Mouse (Mus musculus): ENCODE results near the gene Ssna1. TPM values are rescaled to one million over a fixed set of nuclear protein-coding genes. Genes with fewer than 3 reads are reported as not detected.

The Ssna1 gene
- 45.8 and 49.8 TPM in 2 replicates for total RNA-seq (2021)
- long read RNA-seq, experiment 1, transcript Ssna1-204 (2 exons, 1,006 nt), result minor isoform, 12 of 69 reads
- long read RNA-seq, experiment 1, transcript Ssna1-203 (3 exons, 845 nt), result minor isoform, 12 of 69 reads
- long read RNA-seq, experiment 1, transcript Ssna1-201 (3 exons, 862 nt), result major isoform, 37 of 69 reads
- long read RNA-seq, experiment 1, partial matches to known transcripts, result 0 of 69 reads
- long read RNA-seq, experiment 1, other reads (novel, unspliced or antisense), result 8 of 69 reads
- long read RNA-seq, experiment 2, transcript Ssna1-204 (2 exons, 1,006 nt), result minor isoform, 9 of 60 reads
- long read RNA-seq, experiment 2, transcript Ssna1-201 (3 exons, 862 nt), result major isoform, 40 of 60 reads
- long read RNA-seq, experiment 2, partial matches to known transcripts, result 0 of 60 reads
- long read RNA-seq, experiment 2, other reads (novel, unspliced or antisense), result 8 of 60 reads

DNA sequence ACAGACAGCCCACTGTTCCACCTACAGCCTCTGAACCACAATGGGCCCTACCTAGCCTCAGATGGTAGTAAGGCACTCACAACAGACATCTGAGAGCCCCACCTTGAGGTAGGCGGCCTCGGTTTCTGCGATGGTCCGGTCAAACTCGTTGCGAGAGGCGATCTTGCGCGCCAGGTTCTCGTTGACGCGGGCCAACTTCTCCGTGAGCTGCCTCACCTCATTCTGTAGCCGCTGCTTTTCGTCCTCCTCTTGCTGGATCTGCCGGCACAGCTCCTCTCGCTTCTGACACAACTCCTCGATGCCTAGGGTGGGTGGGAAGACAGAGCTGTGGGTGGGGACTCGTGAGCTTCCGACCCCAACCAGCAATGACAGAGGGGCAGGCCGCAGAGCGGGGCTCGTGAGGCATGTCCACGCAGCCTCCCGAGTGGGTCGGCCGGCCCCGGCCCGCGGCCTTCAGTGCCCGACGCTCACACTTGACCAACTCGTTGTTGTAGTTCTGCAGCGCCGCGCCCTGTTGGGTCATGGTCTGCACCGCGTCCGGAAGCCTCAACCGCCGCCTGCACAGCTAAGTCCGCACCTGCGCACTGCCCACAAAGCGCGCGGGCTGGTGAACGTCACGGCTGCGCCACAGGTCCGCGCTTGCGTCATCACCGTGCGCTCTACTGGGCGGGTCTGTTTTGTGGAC, at the start of gene Ssna1, which contains the start of gene Anapc2:
TSS of gene Ssna1 (minus strand) at position 612 of the 685 bp plus-strand sequence.
TSS of gene Anapc2 (plus strand) at position 652 of the 685 bp plus-strand sequence.
- DNase-seq, result peak; percentile 99

DNA sequence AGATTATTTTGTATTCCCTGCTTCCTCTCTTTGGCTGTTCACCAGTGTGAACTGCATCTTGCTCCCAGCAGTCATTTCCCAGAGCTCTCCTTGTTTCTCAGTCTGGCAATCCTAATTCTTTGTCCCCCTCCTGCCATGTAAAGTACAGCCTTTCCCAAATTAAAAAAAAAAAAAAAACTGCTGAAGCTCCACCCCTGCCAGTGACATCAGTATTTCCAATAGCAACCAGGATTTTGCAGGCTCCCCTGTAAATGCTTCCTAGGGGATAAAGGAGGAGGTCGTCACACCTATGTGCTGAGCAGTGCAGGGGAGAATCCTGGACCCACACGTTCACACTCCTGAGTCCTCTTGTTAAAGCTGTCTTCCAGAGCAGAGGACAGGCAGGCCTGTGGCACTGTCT, 47.8 kb upstream of the Ssna1 start:
- DNase-seq, result no peak

DNA sequence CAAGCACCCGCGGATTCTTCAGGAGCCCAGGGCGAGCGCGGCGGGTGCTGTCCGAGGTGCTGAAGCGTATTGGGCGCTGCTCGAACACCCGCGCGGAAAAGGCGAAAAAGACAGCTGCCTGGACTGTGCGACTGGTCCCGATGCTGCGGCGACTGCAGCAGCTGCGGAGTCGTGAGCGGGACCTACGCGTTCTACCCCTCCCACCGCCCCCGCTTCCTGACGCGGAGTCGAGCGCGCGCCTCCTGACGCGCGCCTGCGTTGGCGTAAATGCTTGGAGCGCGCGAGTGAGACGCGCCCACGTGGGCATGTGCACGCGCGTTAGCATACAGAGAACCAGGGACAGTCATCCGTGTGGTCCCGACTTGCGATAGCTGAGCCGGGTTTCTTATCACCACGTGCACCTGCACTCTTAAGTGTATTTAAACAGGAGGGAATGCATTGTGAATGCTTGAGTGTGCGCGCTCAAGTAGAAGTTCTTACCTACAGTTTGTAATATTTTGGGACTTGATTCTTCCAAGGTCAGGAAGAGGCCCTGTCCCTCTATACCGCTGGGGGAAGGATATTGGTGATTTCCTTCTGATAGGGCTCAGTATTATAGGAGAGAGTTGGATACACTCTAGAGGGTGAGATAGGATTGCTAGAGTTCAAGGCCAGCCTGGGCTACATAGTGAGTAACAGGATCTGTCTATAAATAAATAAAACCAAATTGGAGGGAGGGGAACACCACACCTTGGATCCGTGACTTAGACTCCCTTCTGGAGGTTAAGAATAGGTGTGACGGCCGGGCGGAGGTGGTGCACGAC, 46.9 kb upstream of the Ssna1 start, which contains the start of gene Grin1:
TSS of gene Grin1 (minus strand) at position 217 of the 803 bp plus-strand sequence.
- DNase-seq, result peak; percentile 80

DNA sequence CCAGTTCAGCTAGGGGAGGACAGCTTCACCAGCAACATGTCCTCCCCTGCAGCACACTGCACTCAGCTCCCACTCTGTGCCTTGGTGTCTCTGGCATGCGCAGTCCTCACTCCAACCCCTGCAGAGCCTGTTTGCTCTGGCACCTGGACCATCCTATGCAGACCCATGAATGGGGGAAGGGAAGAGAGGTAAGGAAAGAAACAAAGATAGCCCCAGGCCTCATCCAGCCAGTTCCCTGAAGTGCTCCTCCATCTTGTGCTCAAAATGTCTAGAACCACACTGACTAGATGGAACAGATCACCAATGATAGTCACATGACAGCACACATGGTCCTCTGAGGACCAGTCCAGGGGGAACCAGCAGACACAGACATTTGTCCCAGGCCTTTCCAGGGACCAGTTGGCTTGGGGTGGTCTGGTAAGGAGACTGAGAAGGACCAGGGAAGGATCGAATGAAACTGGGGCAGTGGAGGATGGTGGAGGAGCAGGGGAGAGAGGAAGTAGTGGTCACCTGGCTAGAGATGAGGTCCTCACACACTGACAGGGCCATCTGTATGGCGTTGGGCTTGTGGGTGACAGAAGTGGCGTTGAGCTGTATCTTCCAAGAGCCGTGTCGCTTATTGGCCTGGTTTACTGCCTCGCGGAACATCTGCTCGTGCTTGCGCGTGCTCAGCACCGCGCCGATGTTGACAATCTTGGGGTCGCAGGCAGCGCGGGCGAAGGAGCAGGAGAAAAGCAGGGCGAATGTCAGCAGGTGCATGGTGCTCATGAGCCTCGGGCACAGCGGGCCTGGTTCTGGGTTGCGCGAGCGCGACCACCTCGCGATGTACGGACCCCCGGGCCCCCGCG, 46.1 kb upstream of the Ssna1 start:
- DNase-seq, result no peak

DNA sequence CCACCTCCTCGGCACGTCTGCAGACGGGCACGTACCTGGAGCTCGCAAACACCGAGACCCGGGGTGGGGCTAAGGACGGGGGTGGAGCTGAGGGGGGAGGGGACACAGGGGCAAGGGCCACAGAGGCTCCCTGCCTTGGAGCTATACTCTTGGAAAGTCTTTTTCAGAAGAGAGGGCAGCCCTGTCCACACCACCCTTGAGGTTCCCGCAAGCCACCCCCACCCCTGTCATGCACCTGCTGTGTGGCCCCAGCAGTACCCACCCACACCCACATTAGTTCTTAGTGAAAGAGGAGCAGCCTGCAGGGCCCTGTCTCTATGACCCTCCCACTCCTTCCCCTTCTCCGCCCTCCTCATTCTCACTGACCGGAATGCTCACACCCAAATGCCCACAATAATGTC, 39.3 kb upstream of the Ssna1 start:
- DNase-seq, result no peak

DNA sequence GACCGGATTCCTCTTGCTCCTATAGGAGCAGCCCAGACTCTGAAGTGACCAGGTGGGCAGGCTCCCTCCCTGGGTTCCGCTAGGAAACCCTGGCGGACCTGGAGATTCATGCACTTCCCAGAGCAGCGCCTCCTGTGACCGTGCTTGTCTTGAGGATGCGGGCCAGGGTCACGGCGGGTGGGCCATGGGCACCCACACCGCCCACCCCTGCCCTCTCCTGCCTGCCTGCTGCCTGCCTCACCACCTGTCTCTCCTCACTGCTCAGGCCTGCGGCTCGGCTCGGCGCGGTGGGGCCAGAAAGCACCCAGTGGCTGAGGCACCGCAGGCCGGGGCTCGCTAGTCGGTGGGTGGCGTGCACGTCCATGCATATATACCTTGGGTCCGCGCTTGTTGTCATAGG, 38.7 kb upstream of the Ssna1 start:
- no peak for DNase-seq

DNA sequence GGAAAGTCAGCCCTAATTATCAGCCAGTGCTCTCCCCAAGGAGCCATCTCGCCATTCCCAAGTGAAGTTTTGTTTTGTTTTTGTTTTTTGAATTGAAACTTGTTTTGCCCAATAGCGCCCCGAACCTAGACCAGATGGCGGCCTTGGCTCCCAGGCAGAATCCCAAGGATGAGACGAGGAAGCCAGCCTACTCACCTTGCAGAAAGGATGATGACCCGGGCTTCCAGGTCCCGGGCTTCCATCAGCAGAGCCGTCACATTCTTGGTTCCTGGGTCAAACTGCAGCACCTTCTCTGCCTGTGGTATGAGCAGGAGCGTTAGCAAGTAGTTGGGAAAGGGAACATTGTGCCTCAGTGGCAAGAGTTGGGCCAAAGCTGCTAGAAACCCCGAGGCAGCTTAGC, 37.9 kb upstream of the Ssna1 start:
- no peak for DNase-seq

DNA sequence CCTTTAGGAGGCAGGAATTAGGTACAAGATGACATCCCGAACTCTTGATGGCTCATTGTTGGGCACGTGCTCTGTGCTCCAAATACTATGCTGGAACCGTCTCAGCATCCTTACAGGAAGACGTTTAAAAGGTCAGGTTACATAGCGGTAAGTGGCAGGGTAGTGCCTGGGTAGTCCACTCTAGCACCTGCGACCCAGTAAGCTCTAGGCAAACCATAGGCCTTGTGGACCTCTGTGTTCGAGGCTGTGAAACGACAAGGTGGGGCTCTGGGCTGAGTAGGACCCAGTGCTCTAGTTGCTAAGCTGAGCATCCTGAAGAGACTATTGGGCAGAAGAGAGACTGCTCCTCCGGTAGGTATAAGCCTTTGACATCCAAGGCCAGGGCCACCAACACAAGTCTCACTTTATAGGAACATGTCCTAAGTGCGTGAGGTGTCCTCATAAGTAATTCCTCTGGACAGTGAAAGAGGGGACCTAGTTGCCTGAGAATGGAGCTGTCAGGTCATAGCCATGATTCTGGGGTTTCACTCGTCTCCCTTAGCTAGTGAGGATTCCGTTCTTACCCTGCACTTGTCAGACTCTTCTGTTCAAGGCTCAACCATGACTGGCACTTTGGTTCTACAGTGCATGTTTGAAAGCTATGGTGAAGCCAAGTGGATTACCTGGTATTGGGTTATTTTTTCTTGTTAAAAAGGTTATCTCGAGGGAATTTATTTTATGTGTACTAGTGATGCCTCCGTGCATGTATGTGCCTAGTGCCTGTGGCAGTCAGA, 33.5 kb upstream of the Ssna1 start:
- DNase-seq, result no peak

DNA sequence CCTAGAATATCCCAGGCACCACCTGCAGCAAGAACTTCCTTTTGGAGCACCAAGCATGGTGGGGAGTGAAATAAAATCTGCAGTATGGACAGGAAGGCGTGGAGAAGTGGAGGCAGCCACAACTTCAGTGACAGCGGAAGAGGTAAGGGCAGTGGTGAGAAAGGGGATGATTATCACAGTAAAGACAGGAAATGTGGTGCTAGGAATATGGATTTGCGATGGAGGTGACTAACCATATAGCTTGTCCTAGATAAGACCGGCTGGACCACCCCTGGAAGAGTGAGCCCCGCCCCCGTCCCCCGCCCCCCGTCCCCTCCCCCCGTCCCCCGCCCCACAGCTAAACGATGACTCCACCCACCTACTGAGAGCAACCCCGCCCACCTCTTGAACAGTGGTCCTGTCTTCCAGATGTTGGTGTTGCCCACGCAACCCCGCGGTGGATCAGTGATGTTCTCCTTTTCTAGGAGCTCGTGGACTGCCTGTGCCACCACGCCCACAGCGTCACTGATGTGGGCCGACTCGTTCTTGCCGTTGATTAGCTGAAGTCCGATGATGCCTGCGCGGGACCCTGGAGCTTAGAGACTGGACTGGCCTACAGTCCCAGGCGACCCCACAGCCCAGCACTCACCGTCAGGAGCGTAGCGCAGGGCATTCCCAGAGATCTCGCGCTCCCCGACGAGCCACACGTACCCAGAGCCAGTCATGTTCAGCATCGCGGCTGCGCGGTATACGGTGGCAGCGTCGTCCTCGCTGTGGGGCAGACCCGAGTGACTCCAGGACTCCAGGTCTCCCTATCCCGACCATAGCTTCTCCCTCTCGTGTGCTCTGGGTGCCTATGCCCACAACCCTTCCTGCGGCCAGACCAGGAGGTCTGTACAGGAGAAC, 32.7 kb upstream of the Ssna1 start:
- DNase-seq, result peak; percentile 44

DNA sequence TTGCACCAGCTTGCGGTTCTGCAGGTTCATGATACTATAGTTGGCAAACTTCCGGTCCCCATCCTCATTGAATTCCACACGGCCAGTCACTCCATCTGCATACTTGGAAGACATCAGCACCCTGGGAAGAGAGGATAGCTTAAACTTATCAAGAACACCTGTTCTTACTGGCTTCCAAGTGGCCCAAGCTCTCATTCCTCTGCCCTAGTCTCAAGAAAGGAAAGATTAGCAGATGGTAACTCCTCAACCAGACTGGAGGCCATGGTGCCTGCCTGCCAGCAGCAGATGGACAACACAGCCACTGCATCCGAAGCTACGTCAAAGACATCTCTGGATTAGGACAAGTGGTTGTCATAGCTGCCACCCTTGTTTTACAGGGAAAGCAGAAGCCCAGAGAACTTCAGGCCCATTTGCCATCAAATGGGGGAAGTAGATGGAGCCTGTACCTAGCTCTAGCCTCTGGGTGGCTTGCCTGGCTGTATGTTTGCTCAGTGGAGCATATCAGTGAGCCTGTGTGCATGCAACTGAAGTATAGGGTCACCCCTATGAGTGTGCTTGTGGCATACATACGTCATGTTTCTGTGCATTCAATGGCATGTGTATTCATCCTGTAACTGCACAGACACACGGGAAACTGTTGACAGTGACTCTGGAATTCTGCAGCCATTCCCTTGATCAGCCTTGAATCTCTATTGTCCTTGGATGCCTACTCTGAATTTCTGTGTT, 31.9 kb upstream of the Ssna1 start:
- no peak for DNase-seq

DNA sequence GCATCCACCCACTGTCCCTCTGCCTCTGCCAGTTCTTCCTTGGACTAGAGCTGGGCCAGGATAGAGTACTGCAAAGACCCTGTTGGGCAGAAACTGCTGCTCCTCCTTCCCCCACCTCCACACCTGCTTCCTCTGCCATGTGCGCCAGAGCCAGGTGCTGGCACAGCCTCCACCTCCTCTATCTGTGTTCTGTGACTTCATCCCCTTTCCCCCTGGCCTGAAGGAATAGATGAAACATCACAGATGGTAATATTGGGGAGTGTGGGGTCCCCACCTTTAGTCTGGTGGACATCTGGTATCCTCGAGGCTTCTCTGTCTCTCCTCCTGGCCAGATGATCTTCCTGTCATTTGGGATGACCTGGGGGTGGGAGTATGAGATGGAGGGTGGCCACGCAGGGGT, 31.2 kb upstream of the Ssna1 start:
- no peak for DNase-seq

DNA sequence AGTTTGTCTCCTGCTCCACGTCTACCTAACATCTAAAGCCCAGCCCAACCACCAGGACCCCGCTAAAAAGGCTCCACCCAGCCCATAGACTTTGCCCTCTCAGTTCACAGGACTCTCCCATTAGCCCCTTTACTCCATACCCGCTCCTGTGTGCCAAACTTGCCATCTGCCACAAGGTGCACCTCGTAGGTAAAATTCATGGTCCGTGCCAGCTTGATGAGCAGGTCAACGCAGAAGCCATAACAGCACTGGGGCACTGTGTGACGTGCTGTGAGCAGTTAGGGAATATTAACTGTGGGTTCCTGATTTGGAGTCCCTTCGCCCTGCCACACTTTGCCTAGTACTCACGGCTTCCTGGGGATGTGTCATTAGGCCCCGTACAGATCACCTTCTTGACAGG, 25.8 kb upstream of the Ssna1 start:
- no peak for DNase-seq

DNA sequence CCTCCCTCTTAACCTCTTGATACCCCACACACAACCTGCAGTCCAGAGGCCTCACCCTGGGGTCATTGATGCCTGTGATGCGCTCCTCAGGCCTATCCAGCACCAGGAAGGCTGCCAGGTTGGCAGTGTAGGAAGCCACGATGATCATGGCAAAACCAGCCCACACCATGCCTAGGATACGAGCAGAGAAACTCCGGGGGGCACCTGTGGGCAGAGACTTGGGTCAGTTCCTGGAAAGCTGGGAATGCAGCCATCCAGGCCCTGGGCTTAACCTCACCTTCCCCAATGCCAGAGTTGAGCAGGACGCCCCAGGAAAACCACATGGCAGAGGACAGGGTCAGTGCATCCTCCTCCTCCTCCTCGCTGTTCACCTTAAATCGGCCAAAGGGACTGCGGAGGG, 24.9 kb upstream of the Ssna1 start:
- no peak for DNase-seq

DNA sequence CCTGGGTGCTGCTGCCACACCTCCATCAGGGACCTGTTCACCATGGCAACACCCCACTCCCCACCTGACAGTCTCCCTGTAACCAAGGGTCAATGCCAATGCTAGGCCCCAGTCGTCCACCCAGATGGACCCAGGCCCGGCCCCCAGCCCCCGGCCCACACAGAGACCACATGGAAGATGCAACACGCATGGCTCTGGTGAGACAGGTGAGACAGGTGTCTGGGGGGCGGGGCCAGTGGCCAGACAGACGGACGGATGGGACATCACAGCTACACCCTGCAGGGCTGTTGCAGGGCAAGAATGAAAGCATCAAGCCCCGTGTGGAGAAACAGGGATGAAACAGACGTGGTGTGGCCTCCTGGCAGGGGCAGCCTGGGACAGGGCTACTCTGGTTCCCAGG, 21.5 kb upstream of the Ssna1 start:
- no peak for DNase-seq

DNA sequence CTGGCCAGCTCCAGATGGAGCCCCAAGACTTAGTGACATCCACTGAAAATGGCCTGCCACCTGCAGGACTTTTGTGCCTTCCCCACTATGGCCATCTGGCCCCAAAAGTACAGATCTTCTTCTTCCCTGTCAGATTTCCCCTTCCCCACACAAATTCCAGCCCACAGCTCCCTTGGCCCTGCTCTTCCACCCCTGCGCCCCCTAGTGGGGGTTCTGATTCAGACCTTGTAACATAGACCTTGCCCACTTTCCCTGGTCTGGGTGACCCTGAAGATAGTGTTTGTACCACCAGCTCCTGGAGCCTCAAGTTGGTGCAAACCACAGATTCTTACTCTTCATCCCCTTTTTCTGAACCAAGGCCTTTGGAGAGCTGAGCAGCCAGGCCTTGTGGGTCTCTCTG, 20.6 kb upstream of the Ssna1 start:
- DNase-seq, result peak; percentile 88

DNA sequence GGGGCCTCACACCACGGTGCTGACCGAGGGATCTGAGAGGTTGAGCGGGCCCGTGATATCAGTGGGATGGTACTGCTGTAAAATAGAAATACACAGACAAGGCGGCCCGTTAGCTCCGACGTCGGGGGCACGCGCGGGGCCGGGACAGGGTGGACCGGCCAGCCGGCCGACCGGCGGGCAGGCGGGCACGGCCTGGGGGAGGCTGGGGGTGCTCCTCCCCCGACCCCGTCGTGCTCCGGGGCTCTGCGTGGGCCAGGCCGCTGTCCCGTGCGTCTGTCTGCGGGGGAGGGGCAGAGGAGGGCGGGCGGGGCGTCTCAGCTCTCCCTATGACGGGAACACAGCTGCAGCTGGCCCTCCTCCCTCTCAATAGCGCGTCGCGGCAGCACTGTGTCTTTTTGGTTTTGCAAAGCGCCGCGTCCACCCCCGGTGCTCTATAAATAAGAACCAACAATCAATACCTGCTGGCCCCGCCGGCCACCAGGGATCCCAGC, 19.9 kb upstream of the Ssna1 start:
- no peak for DNase-seq

DNA sequence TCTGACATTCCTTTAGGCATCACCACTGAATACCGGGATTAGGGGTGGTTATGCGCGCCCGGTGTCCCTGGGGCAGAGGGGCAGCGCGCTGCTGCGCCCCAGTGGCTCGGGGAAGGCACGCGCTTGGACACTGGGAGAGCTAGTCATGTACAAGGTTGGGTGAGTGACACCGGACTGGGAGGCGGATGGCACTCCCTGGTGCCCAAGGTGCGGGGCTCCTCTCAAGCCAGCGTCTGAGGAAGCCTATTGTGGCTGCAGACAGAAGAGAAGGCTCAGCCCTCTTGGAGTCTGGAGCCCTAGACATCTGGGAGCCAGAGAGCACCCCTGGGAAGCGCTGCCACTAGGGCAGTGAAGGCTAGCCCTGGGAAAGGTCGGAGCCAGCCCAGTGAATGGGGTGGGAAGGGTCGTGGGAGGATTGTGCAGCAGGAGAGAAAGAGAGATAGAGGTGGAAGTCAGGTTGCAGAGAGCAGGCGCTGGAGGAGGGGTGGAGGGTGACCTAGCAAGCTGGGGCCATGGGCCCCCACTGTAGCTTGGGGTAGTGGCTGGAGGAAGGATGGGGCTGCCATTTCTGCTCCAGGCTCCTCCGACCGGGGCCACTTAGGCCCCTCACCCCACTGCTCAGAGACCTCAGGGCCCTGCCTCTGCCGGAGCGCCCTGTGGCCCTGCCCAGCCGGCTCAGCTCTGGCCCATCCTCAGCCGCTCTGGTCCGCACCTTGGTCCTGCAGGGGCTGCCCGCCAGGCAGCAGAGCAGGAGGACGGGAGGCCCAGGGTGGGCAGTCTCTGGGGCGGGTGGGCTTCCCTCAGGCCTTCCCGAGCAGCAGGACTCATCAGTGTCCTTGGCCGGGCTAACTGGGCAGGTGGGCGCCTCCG, 19.2 kb upstream of the Ssna1 start:
- peak; percentile 28 for DNase-seq

DNA sequence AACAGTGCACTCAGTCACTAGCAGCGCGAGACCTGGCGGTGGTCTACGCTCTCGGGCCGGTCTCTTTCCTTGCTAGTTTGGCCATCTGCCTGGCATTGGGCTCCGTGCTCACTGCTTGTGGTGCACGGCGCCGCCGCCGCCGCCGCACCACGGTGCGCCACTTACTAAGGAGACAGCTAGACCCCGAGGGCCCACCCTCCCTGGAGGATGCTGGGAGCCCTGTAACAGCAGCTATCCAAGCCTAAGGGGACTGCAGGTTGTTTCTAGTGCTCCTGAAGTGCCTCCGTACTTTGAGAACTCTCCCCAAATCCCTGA, 18.5 kb upstream of the Ssna1 start:
- DNase-seq, result peak; percentile 36
